Mouse (Mus musculus) liver, postnatal 0 days (tissue): ENCODE results near the gene St6gal1. TPM values are rescaled to one million over a fixed set of nuclear protein-coding genes. Genes with fewer than 3 reads are reported as not detected.

Source experiments
- ATAC-seq: fragments of 200-750 bp; cut with Nextera tagmentation; 2 replicates; pipeline ENCODE4 v1.8.0; 2017; ENCODE audit warnings: mild to moderate bottlenecking, moderate library complexity
- DNase-seq: peaks from one replicate; pipeline ENCODE4 v3.0.0-alpha.2; 2016
- H3K27ac ChIP-seq: fragments of 300-500 bp; sonication (generic); 2 replicates; pipeline ENCODE4 v1.5.1; 2014; ENCODE audit warnings: antibody characterized with exemption, moderate library complexity, mild to moderate bottlenecking, low read depth
- H3K27me3 ChIP-seq: fragments of 300-500 bp; sonication (generic); 2 replicates; pipeline ENCODE4 v1.6.1; 2014; ENCODE audit warnings: low read length, control low read depth, mixed read lengths; ENCODE audit not compliant: insufficient read depth
- H3K36me3 ChIP-seq: fragments of 300-500 bp; sonication (generic); replicated peaks from 2 replicates; pipeline ENCODE4 v1.6.1; 2014; ENCODE audit warnings: mild to moderate bottlenecking, control low read depth, low read length, moderate library complexity, mixed read lengths; ENCODE audit not compliant: insufficient read depth
- H3K4me1 ChIP-seq: fragments of 300-500 bp; sonication (generic); 2 replicates; pipeline ENCODE4 v1.6.1; 2014; ENCODE audit warnings: antibody characterized with exemption, mild to moderate bottlenecking, control low read depth; ENCODE audit not compliant: insufficient read depth
- H3K4me2 ChIP-seq: fragments of 300-500 bp; sonication (generic); 2 replicates; pipeline ENCODE4 v1.6.1; 2014; ENCODE audit warnings: low read depth, mild to moderate bottlenecking, low read length, moderate library complexity, mixed read lengths
- H3K4me3 ChIP-seq: fragments of 300-500 bp; sonication (generic); 2 replicates; pipeline ENCODE4 v1.5.1; 2014; ENCODE audit warnings: low read depth, low read length
- H3K9ac ChIP-seq: fragments of 300-500 bp; sonication (generic); replicated peaks from 2 replicates; pipeline ENCODE4 v1.6.1; 2014; ENCODE audit warnings: mild to moderate bottlenecking, moderate library complexity
- H3K9me3 ChIP-seq: fragments of 300-500 bp; sonication (generic); 2 replicates; pipeline ENCODE4 v1.6.1; 2016; ENCODE audit warnings: mild to moderate bottlenecking, control low read depth, low read length, mixed read lengths
- CTCF ChIP-seq: sonication (generic); IDR thresholded peaks from 2 replicates; pipeline ENCODE4 v1.5.1; 2016; ENCODE audit warnings: antibody characterized with exemption, low read depth
- EP300 ChIP-seq: IDR thresholded peaks from 2 replicates; pipeline ENCODE4 v1.6.1; 2016; ENCODE audit warnings: antibody characterized with exemption, low read depth, mild to moderate bottlenecking
- WGBS: fragments of 180-500 bp; shearing (Covaris S2); extraction: QIAGEN DNeasy Blood & Tissue Kit; methylation state at CpG from one replicate; pipeline ENCODE4 v1.1.7; 2014; ENCODE audit not compliant: insufficient replicate concordance; 5-methylcytosine and 5-hydroxymethylcytosine counted together
- polyA plus RNA-seq: library from polyadenylated mRNA; unstranded; fragments of >200 nt; fragmentation: Nextera tagmentation; extraction: Ambion mirVana; gene quantifications from 2 replicates; pipeline ENCODE4 v1.2.1, GENCODE M21; 2015

St6gal1 gene
- polyA plus RNA-seq, 1 experiment from 2014 or later = 17.1 TPM

GRCm38 (mm10) chr16:23191560-23192242 lies 32.8 kb upstream of the St6gal1 start:
- ATAC-seq = peak; percentile 95
- no peak overlapping the region for H3K9ac ChIP-seq
- 68% methylated on average over 9 of the region's 9 CpGs for WGBS

GRCm38 (mm10) chr16:23195618-23196017 lies 28.9 kb upstream of the St6gal1 start:
- Histone ChIP-seq H3K27ac (no peak overlapping the region), H3K4me3 (no peak overlapping the region), H3K27me3 (no peaks in the 10 kb centered on the region), H3K9me3 (no peaks in the 10 kb centered on the region), H3K9ac (no peak overlapping the region), H3K4me2 (no peak overlapping the region), H3K4me1 (peaks cover 3% of the 10 kb centered on the region; the same call in 1 of the 2 replicates), H3K36me3 (no peaks in the 10 kb centered on the region)
- ATAC-seq = no peak
- DNase-seq = no peak
- TF ChIP-seq EP300 (no peak), CTCF (no peak)
- WGBS = 52% methylated on average over 7 of the region's 7 CpGs

More at GRCm38 (mm10) chr16:23191560-23192242, 32.8 kb upstream of the St6gal1 start:
- TF ChIP-seq CTCF (no peak), EP300 (peak; percentile 48)
- peak overlapping the region; percentile 67 for H3K27ac ChIP-seq
- H3K27me3 ChIP-seq = no peaks in the 10 kb centered on the region
- H3K9me3 ChIP-seq = peaks cover 4% of the 10 kb centered on the region; the same call in 1 of the 2 replicates
- H3K36me3 ChIP-seq = no peaks in the 10 kb centered on the region
- 0 out of 2 replicates have a peak overlapping the region, but pooled peaks have one; percentile 13 for H3K4me3 ChIP-seq
- H3K4me2 ChIP-seq = 0 out of 2 replicates have a peak overlapping the region, but pooled peaks have one; percentile 0
- DNase-seq = peak; percentile 24
- H3K4me1 ChIP-seq = peaks cover 3% of the 10 kb centered on the region; the same call in 1 of the 2 replicates

DNA sequence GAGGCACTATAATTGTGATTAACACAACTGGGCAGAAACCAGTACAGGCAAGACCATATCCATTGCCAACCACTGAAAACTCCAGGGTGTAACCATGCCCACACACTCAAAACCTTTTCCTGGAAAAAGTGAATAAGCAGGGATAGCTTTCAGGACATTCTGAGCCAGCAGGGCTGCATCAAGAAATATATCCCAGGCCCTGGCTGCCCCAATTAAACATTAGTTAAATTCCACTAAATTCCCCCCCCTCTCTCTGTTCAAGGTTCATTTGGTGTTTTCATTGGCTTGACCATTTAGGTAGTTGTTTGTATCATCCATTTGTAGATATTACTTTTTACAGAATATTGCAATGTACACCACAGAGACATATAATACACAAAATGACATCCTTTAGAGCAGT lies 28.2 kb upstream of the St6gal1 start:
- no peak overlapping the region for H3K4me3 ChIP-seq
- no peaks in the 10 kb centered on the region for H3K27me3 ChIP-seq
- H3K4me2 ChIP-seq = no peak overlapping the region
- H3K36me3 ChIP-seq = no peaks in the 10 kb centered on the region
- no peak overlapping the region for H3K27ac ChIP-seq
- DNase-seq (no peak), ATAC-seq (no peak)
- peaks cover 3% of the 10 kb centered on the region; the same call in 1 of the 2 replicates for H3K4me1 ChIP-seq
- H3K9me3 ChIP-seq = no peaks in the 10 kb centered on the region
- no peak overlapping the region for H3K9ac ChIP-seq
- no peak for TF ChIP-seq EP300
- TF ChIP-seq CTCF = no peak

GRCm38 (mm10) chr16:23196791-23197190 lies 27.7 kb upstream of the St6gal1 start:
- WGBS = 87% methylated on average over 6 of the region's 6 CpGs
- H3K36me3 ChIP-seq = no peaks in the 10 kb centered on the region
- no peak overlapping the region for H3K4me2 ChIP-seq
- DNase-seq = no peak
- ATAC-seq = no peak
- no peak overlapping the region for H3K4me3 ChIP-seq
- H3K9me3 ChIP-seq = no peaks in the 10 kb centered on the region
- no peak for TF ChIP-seq CTCF
- TF ChIP-seq EP300 = no peak
- H3K27ac ChIP-seq = no peak overlapping the region
- peaks cover 3% of the 10 kb centered on the region; the same call in 1 of the 2 replicates for H3K4me1 ChIP-seq
- H3K9ac ChIP-seq = no peak overlapping the region
- H3K27me3 ChIP-seq = no peaks in the 10 kb centered on the region

- H3K27ac ChIP-seq = no peak overlapping the region
- no peaks in the 10 kb centered on the region for H3K36me3 ChIP-seq
- no peaks in the 10 kb centered on the region for H3K9me3 ChIP-seq
- no peaks in the 10 kb centered on the region for H3K4me1 ChIP-seq
- no peak overlapping the region for H3K4me3 ChIP-seq
- H3K9ac ChIP-seq = no peak overlapping the region
- ATAC-seq = no peak
- H3K27me3 ChIP-seq = no peaks in the 10 kb centered on the region
- no peak for DNase-seq
- no peak overlapping the region for H3K4me2 ChIP-seq
- TF ChIP-seq EP300 (no peak), CTCF (no peak)
These were observed 23.0 kb upstream of the St6gal1 start for GRCm38 (mm10) chr16:23201498-23201897.

DNA sequence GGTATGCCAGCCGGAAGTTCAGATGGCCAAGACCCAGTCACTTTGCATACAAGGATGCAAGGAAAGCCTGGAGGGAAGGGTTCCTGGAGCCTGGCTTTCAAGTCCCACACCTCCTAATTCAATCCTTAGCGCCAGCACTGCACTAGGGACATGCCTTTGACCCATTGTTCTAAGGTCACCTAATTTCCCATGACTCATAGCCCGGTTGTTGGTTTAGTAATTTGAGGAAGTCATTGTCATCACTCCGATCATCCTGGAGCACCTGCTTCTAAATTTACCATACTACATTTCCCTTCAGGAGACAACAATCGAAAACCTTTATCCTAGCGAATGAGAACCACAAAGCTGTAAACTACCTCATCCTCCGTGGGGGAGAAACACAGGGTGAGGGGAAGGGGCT lies 10.2 kb upstream of the St6gal1 start:
- H3K9ac ChIP-seq = no peak overlapping the region
- TF ChIP-seq EP300 = no peak
- H3K36me3 ChIP-seq = no peaks in the 10 kb centered on the region
- H3K27ac ChIP-seq = no peak overlapping the region
- H3K27me3 ChIP-seq = no peaks in the 10 kb centered on the region
- ATAC-seq = no peak
- H3K4me3 ChIP-seq = no peak overlapping the region
- H3K4me1 ChIP-seq = no peaks in the 10 kb centered on the region
- no peak for DNase-seq
- H3K4me2 ChIP-seq = no peak overlapping the region
- peaks cover 3% of the 10 kb centered on the region; the same call in 1 of the 2 replicates for H3K9me3 ChIP-seq
- 45% methylated on average over 7 of the region's 7 CpGs for WGBS
